Mouse (Mus musculus): ENCODE measurements around the gene Pdzrn3.

Gene Pdzrn3

GRCm38 (mm10) chr6:101328514-101328913, 49.2 kb downstream of the Pdzrn3 start:
- no peak for DNase-seq (ENCODE audit: low spot score in 2 of 2)

GRCm38 (mm10) chr6:101327741-101328140, 50.0 kb downstream of the Pdzrn3 start:
- no peak for DNase-seq (ENCODE audit: low spot score in 2 of 2)

GRCm38 (mm10) chr6:101327196-101327595, 50.5 kb downstream of the Pdzrn3 start:
- no peak for DNase-seq (ENCODE audit: low spot score in 2 of 2)

- no peak for DNase-seq (ENCODE audit: low spot score in 2 of 2)
These were observed 51.7 kb downstream of the Pdzrn3 start for GRCm38 (mm10) chr6:101325842-101326639.

GRCm38 (mm10) chr6:101322580-101322979, 55.1 kb downstream of the Pdzrn3 start:
- DNase-seq (ENCODE audit: low spot score in 2 of 2) = no peak

GRCm38 (mm10) chr6:101320386-101320785, 57.3 kb downstream of the Pdzrn3 start:
- DNase-seq (ENCODE audit: low spot score in 2 of 2) = no peak

- DNase-seq (ENCODE audit: low spot score in 2 of 2) = no peak
These were observed 58.2 kb downstream of the Pdzrn3 start for GRCm38 (mm10) chr6:101319374-101319967.

GRCm38 (mm10) chr6:101318530-101318929, 59.2 kb downstream of the Pdzrn3 start:
- DNase-seq (ENCODE audit: low spot score in 2 of 2) = no peak

- no peak for DNase-seq (ENCODE audit: low spot score in 2 of 2)
These were observed 66.3 kb downstream of the Pdzrn3 start for GRCm38 (mm10) chr6:101311446-101311845.

GRCm38 (mm10) chr6:101310491-101310890, 67.2 kb downstream of the Pdzrn3 start:
- no peak for DNase-seq (ENCODE audit: low spot score in 2 of 2)

- peak; percentile 80 to 84 for DNase-seq (ENCODE audit: low spot score in 2 of 2)
These were observed 69.6 kb downstream of the Pdzrn3 start for GRCm38 (mm10) chr6:101307964-101308531.

- no peak for DNase-seq (ENCODE audit: low spot score in 2 of 2)
These were observed 70.9 kb downstream of the Pdzrn3 start for GRCm38 (mm10) chr6:101306834-101307233.

- no peak for DNase-seq (ENCODE audit: low spot score in 2 of 2)
These were observed 72.2 kb downstream of the Pdzrn3 start for GRCm38 (mm10) chr6:101305543-101305942.

- DNase-seq (ENCODE audit: low spot score in 2 of 2) = no peak
These were observed 73.5 kb downstream of the Pdzrn3 start for GRCm38 (mm10) chr6:101303959-101304738.

- DNase-seq (ENCODE audit: low spot score in 2 of 2) = no peak
These were observed 74.2 kb downstream of the Pdzrn3 start for GRCm38 (mm10) chr6:101303501-101303900.

GRCm38 (mm10) chr6:101301154-101301553, 76.5 kb downstream of the Pdzrn3 start:
- no peak for DNase-seq (ENCODE audit: low spot score in 2 of 2)

GRCm38 (mm10) chr6:101299434-101299833, 78.3 kb downstream of the Pdzrn3 start:
- no peak for DNase-seq (ENCODE audit: low spot score in 2 of 2)

GRCm38 (mm10) chr6:101297563-101298520, 79.9 kb downstream of the Pdzrn3 start:
- DNase-seq (ENCODE audit: low spot score in 2 of 2) = no peak

GRCm38 (mm10) chr6:101296997-101297396, 80.7 kb downstream of the Pdzrn3 start:
- DNase-seq (ENCODE audit: low spot score in 2 of 2) = no peak

GRCm38 (mm10) chr6:101296280-101296679, 81.4 kb downstream of the Pdzrn3 start:
- no peak for DNase-seq (ENCODE audit: low spot score in 2 of 2)

- no peak for DNase-seq (ENCODE audit: low spot score in 2 of 2)
These were observed 84.6 kb downstream of the Pdzrn3 start for GRCm38 (mm10) chr6:101293036-101293572.
